Mouse (Mus musculus): ENCODE measurements around the gene Urb1.

The Urb1 gene

GRCm38 (mm10) chr16:90703646-90704045, 106.6 kb downstream of the Urb1 start:
- DNase-seq (ENCODE audit: low read depth in 2 of 2, low spot score in 2 of 2), result no peak

DNA sequence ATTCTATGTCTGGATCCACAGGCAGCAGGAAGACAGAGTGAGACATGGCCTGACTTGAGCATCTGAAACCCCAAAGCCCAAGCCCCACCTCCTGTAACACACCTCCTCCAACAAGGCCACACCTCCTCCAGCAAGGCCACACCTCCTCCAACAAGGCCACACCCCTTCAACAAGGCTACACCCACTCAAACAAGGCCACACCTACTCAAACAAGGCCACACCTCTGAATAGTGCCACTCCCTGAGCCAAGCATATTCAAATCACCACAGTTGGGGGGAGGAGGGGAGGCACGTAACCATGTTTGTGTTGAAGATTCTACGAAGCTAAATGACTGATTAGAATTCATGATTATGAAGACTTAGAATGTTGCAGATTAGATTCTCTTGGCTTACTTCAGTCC, 108.7 kb downstream of the Urb1 start:
- DNase-seq (ENCODE audit: low read depth in 2 of 2, low spot score in 2 of 2), result no peak

All from CD8-positive naive resting alpha-beta T cell, adult 2 months (primary cell).